Mouse (Mus musculus) bone marrow, adult 2 months (tissue): ENCODE measurements around the gene Rdh13.

Experiments
- CTCF ChIP-seq: fragments of 200-500 bp; IDR thresholded peaks from 2 replicates; pipeline ENCODE4 v1.5.1; 2011; ENCODE audit warnings: low read length, control low read depth; ENCODE audit not compliant: control insufficient read depth, insufficient read depth
- POLR2A ChIP-seq: fragments of 200-500 bp; IDR thresholded peaks from 2 replicates; pipeline ENCODE4 v1.6.1; 2011; ENCODE audit warnings: low read depth, mild to moderate bottlenecking, control low read depth, low read length, borderline replicate concordance; ENCODE audit not compliant: control insufficient read depth

DNA sequence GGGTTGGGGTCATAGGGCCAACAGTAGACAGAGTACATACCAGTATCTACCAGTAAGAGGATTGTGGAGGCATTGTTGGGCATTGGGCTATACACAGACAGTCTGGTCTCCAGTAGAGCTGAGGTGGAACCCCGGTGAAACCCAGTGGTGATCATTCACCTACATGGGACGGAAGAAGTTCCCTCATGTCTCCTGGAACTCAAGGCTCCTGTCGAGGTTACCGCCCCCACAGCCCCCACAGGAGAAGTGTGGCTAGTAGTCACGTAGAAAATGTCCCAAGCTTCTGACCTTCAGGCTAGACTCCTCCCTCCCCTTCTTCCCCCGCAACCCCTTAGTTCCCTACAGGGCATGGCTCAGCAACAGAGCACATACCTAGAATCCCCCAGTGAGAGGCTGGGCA is 25.8 kb downstream of the Rdh13 start:
- TF ChIP-seq CTCF (no peak), POLR2A (no peak)
